Mouse (Mus musculus): Measurements from ENCODE around the gene Ccdc32. TPM values are rescaled to one million over a fixed set of nuclear protein-coding genes. Genes with fewer than 3 reads are reported as not detected.

The Ccdc32 gene
- polyA plus RNA-seq, 1 experiment: 10.3 TPM

DNA sequence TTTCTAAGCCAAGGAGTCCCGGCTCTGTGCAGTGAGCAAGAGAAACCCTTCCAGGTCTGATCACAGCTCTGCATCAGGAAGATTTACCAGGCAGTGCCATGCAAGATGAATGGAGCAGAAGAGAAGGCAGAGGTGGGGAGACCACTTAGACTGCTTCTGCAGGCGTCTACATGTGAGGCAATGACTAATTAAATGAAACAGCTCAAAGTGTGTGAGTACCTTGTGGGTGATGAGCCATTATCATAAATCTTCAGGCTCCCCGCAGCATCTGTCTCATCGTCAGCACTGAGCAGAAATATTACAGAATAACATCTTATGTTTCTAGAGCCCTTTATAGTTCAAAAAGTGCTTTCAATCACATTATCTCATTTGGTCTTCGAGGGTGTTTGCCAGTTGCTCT is 33.7 kb downstream of the Ccdc32 start:
- Histone ChIP-seq H3ac (ENCODE audit: control insufficient read depth, insufficient read length) (no peak overlapping the region), H3K79me2 (ENCODE audit: control insufficient read depth, insufficient read depth) (no peaks in the 10 kb centered on the region), H3K36me3 (ENCODE audit: control insufficient read depth, insufficient read depth) (no peaks in the 10 kb centered on the region), H3K4me3 (no peak overlapping the region), H3K4me2 (ENCODE audit: low read depth) (no peak overlapping the region), H3K27me3 (ENCODE audit: control insufficient read depth, insufficient read depth, insufficient read length) (peaks cover 18% of the 10 kb centered on the region)
- TF ChIP-seq TCF3 (IDR thresholded peaks at IDR 0.05; ENCODE audit: insufficient read length, low read depth) (no peak), POLR2AphosphoS2 (IDR thresholded peaks at IDR 0.05; ENCODE audit: insufficient read length, low read depth) (no peak), POLR2A (IDR thresholded peaks at IDR 0.05; ENCODE audit: insufficient read length, low read depth) (no peak), SRF (IDR thresholded peaks at IDR 0.05; ENCODE audit: control insufficient read depth, insufficient read length, low read depth) (no peak), E2F4 (IDR thresholded peaks at IDR 0.05; ENCODE audit: insufficient read depth) (no peak), TCF12 (IDR thresholded peaks at IDR 0.05; ENCODE audit: insufficient read depth, poor library complexity, severe bottlenecking) (no peak), USF1 (IDR thresholded peaks at IDR 0.05; ENCODE audit: low read depth) (no peak), REST (IDR thresholded peaks at IDR 0.05; ENCODE audit: insufficient read depth, insufficient read length) (no peak), MYOG (IDR thresholded peaks at IDR 0.05; ENCODE audit: control insufficient read depth in 1 of 3, insufficient read depth in 1 of 3, insufficient read length in 2 of 3, low read depth in 2 of 3) (no peak), MYOD1 (IDR thresholded peaks at IDR 0.05; ENCODE audit: control insufficient read depth in 1 of 3, insufficient read length in 2 of 3, low read depth in 2 of 3) (no peak)

GRCm38 (mm10) chr2:118983812-118984211 is 45.4 kb downstream of the Ccdc32 start:
- TF ChIP-seq CEBPB (IDR thresholded peaks at IDR 0.05; ENCODE audit: insufficient read depth, poor library complexity, severe bottlenecking) (no peak), POLR2A (IDR thresholded peaks at IDR 0.05; ENCODE audit: insufficient read length, low read depth) (no peak), SRF (IDR thresholded peaks at IDR 0.05; ENCODE audit: control insufficient read depth, insufficient read length, low read depth) (no peak), POLR2AphosphoS2 (IDR thresholded peaks at IDR 0.05; ENCODE audit: insufficient read length, low read depth) (no peak), REST (IDR thresholded peaks at IDR 0.05; ENCODE audit: insufficient read depth, insufficient read length) (no peak), MYOD1 (IDR thresholded peaks at IDR 0.05; ENCODE audit: control insufficient read depth in 1 of 3, insufficient read length in 2 of 3, low read depth in 2 of 3) (no peak), TCF12 (IDR thresholded peaks at IDR 0.05; ENCODE audit: insufficient read depth, poor library complexity, severe bottlenecking) (no peak), MAX (IDR thresholded peaks at IDR 0.05; ENCODE audit: low read depth) (no peak), E2F4 (IDR thresholded peaks at IDR 0.05; ENCODE audit: insufficient read depth) (no peak), TCF3 (IDR thresholded peaks at IDR 0.05; ENCODE audit: insufficient read length, low read depth) (no peak), MYOG (IDR thresholded peaks at IDR 0.05; ENCODE audit: control insufficient read depth in 1 of 3, insufficient read depth in 1 of 3, insufficient read length in 2 of 3, low read depth in 2 of 3) (no peak), USF1 (IDR thresholded peaks at IDR 0.05; ENCODE audit: low read depth) (no peak)
- no peaks in the 10 kb centered on the region for H3K36me3 ChIP-seq (ENCODE audit: control insufficient read depth, insufficient read depth)
- no peak overlapping the region for H3ac ChIP-seq (ENCODE audit: control insufficient read depth, insufficient read length)

GRCm38 (mm10) chr2:118980841-118981240 is 48.4 kb downstream of the Ccdc32 start:
- H3K79me2 ChIP-seq (ENCODE audit: control insufficient read depth, insufficient read depth): no peaks in the 10 kb centered on the region
- no peak overlapping the region for H3K4me2 ChIP-seq (ENCODE audit: low read depth)
- TF ChIP-seq CEBPB (IDR thresholded peaks at IDR 0.05; ENCODE audit: insufficient read depth, poor library complexity, severe bottlenecking) (no peak), MYOD1 (IDR thresholded peaks at IDR 0.05; ENCODE audit: control insufficient read depth in 1 of 3, insufficient read length in 2 of 3, low read depth in 2 of 3) (no peak)
- no peak overlapping the region for H3K4me3 ChIP-seq
- no peaks in the 10 kb centered on the region for H3K27me3 ChIP-seq (ENCODE audit: control insufficient read depth, insufficient read depth, insufficient read length)
- no peak overlapping the region for H3ac ChIP-seq (ENCODE audit: control insufficient read depth, insufficient read length)
- H3K36me3 ChIP-seq (ENCODE audit: control insufficient read depth, insufficient read depth): no peaks in the 10 kb centered on the region

More at GRCm38 (mm10) chr2:118983812-118984211, 45.4 kb downstream of the Ccdc32 start:
- H3K4me2 ChIP-seq (ENCODE audit: low read depth): no peak overlapping the region
- no peaks in the 10 kb centered on the region for H3K27me3 ChIP-seq (ENCODE audit: control insufficient read depth, insufficient read depth, insufficient read length)
- no peaks in the 10 kb centered on the region for H3K79me2 ChIP-seq (ENCODE audit: control insufficient read depth, insufficient read depth)
- H3K4me3 ChIP-seq: no peak overlapping the region

GRCm38 (mm10) chr2:118978064-118978463 is 51.1 kb downstream of the Ccdc32 start:
- Histone ChIP-seq H3K36me3 (ENCODE audit: control insufficient read depth, insufficient read depth) (no peaks in the 10 kb centered on the region), H3ac (ENCODE audit: control insufficient read depth, insufficient read length) (no peak overlapping the region), H3K4me2 (ENCODE audit: low read depth) (no peak overlapping the region), H3K27me3 (ENCODE audit: control insufficient read depth, insufficient read depth, insufficient read length) (no peaks in the 10 kb centered on the region), H3K4me3 (no peak overlapping the region), H3K79me2 (ENCODE audit: control insufficient read depth, insufficient read depth) (no peaks in the 10 kb centered on the region)
- no peak for TF ChIP-seq MYOD1 (IDR thresholded peaks at IDR 0.05; ENCODE audit: control insufficient read depth in 1 of 3, insufficient read length in 2 of 3, low read depth in 2 of 3)
- TF ChIP-seq REST (IDR thresholded peaks at IDR 0.05; ENCODE audit: insufficient read depth, insufficient read length): no peak
- TF ChIP-seq TCF12 (IDR thresholded peaks at IDR 0.05; ENCODE audit: insufficient read depth, poor library complexity, severe bottlenecking): no peak
- no peak for TF ChIP-seq CEBPB (IDR thresholded peaks at IDR 0.05; ENCODE audit: insufficient read depth, poor library complexity, severe bottlenecking)
- TF ChIP-seq E2F4 (IDR thresholded peaks at IDR 0.05; ENCODE audit: insufficient read depth): no peak
- TF ChIP-seq SRF (IDR thresholded peaks at IDR 0.05; ENCODE audit: control insufficient read depth, insufficient read length, low read depth): no peak
- no peak for TF ChIP-seq POLR2AphosphoS2 (IDR thresholded peaks at IDR 0.05; ENCODE audit: insufficient read length, low read depth)
- TF ChIP-seq USF1 (IDR thresholded peaks at IDR 0.05; ENCODE audit: low read depth): no peak
- TF ChIP-seq MYOG (IDR thresholded peaks at IDR 0.05; ENCODE audit: control insufficient read depth in 1 of 3, insufficient read depth in 1 of 3, insufficient read length in 2 of 3, low read depth in 2 of 3): no peak
- no peak for TF ChIP-seq POLR2A (IDR thresholded peaks at IDR 0.05; ENCODE audit: insufficient read length, low read depth)
- no peak for TF ChIP-seq MAX (IDR thresholded peaks at IDR 0.05; ENCODE audit: low read depth)
- TF ChIP-seq TCF3 (IDR thresholded peaks at IDR 0.05; ENCODE audit: insufficient read length, low read depth): no peak

- TF ChIP-seq TCF3 (IDR thresholded peaks at IDR 0.05; ENCODE audit: insufficient read length, low read depth): no peak
- no peak for TF ChIP-seq E2F4 (IDR thresholded peaks at IDR 0.05; ENCODE audit: insufficient read depth)
- TF ChIP-seq MAX (IDR thresholded peaks at IDR 0.05; ENCODE audit: low read depth): no peak
- no peak for TF ChIP-seq REST (IDR thresholded peaks at IDR 0.05; ENCODE audit: insufficient read depth, insufficient read length)
- no peak for TF ChIP-seq TCF12 (IDR thresholded peaks at IDR 0.05; ENCODE audit: insufficient read depth, poor library complexity, severe bottlenecking)
- no peak for TF ChIP-seq USF1 (IDR thresholded peaks at IDR 0.05; ENCODE audit: low read depth)
- no peak for TF ChIP-seq POLR2A (IDR thresholded peaks at IDR 0.05; ENCODE audit: insufficient read length, low read depth)
- TF ChIP-seq POLR2AphosphoS2 (IDR thresholded peaks at IDR 0.05; ENCODE audit: insufficient read length, low read depth): no peak
- TF ChIP-seq MYOD1 (IDR thresholded peaks at IDR 0.05; ENCODE audit: control insufficient read depth in 1 of 3, insufficient read length in 2 of 3, low read depth in 2 of 3): no peak
- TF ChIP-seq SRF (IDR thresholded peaks at IDR 0.05; ENCODE audit: control insufficient read depth, insufficient read length, low read depth): no peak
- TF ChIP-seq CEBPB (IDR thresholded peaks at IDR 0.05; ENCODE audit: insufficient read depth, poor library complexity, severe bottlenecking): no peak
- no peak for TF ChIP-seq MYOG (IDR thresholded peaks at IDR 0.05; ENCODE audit: control insufficient read depth in 1 of 3, insufficient read depth in 1 of 3, insufficient read length in 2 of 3, low read depth in 2 of 3)
- H3K79me2 ChIP-seq (ENCODE audit: control insufficient read depth, insufficient read depth): no peaks in the 10 kb centered on the region
- H3K27me3 ChIP-seq (ENCODE audit: control insufficient read depth, insufficient read depth, insufficient read length): no peaks in the 10 kb centered on the region
- peak overlapping the region; percentile 20 for H3K4me3 ChIP-seq
- peak overlapping the region; percentile 16 for H3ac ChIP-seq (ENCODE audit: control insufficient read depth, insufficient read length)
- H3K36me3 ChIP-seq (ENCODE audit: control insufficient read depth, insufficient read depth): no peaks in the 10 kb centered on the region
- H3K4me2 ChIP-seq (ENCODE audit: low read depth): peak overlapping the region; percentile 96
These were observed 52.3 kb downstream of the Ccdc32 start for GRCm38 (mm10) chr2:118976941-118977340.

Measured in myocyte (in vitro differentiated cells).